Mouse (Mus musculus) v-Abl transformed pro-B cells (cell line): ENCODE measurements around the gene Zfyve19.

Experiments used
- in situ Hi-C, 2 experiments: fragments of 400-800 bp; cut with MboI; formaldehyde crosslinking; loops; one replicate each; pipeline ENCODE4 v1.15.1; 2025; ENCODE audit not compliant: unreplicated experiment in 2 of 2

Gene Zfyve19

DNA sequence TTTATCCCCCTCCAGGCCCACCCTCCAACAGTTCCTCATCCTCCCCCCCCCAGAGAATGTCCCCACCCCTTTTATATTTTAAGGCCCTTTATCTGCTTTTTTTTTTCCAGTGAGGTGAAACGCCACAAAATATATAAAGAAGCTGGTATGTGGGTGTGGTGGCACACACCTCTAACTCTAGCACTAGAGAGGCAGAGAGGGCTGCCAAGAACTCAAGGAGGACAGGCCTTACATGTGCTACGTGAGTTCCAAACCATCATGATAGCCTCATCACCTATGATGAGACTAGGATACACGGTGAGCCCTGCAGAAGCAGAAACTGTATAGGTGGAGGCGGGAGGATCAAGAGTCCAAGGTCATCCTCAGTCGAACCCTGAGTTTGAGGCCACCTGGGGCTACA lies 17.4 kb upstream of the Zfyve19 start:
- in situ Hi-C loops = loop anchor here (5.0 to 25.0 kb wide), 4 partner anchors 304 to 554 kb away; partner anchors contain the start of gene Ccdc9b (in 1 of the 2)

DNA sequence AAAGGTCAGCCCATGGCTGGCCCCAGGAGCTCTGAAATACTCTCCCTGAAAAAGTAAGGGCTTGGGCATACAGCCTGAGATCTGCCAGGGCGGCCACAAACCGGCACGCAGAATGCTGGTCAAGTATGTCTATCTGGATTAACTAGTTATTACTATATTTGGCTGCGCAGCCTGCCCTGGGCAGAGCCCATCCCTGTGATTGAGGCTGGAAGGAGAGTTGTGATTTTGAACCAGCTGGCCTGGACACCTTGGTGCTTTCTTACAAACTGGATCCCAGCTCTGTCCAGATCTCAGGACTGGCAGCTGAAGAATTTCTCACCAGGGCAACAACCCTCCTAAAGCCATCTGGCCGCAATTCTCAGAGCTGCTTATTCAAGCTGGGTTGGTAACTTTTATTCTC lies 14.3 kb upstream of the Zfyve19 start:
- in situ Hi-C loops = loop anchor here (5.0 to 25.0 kb wide), 4 partner anchors 307 to 557 kb away; partner anchors contain the start of gene Ccdc9b (in 1 of the 2)

DNA sequence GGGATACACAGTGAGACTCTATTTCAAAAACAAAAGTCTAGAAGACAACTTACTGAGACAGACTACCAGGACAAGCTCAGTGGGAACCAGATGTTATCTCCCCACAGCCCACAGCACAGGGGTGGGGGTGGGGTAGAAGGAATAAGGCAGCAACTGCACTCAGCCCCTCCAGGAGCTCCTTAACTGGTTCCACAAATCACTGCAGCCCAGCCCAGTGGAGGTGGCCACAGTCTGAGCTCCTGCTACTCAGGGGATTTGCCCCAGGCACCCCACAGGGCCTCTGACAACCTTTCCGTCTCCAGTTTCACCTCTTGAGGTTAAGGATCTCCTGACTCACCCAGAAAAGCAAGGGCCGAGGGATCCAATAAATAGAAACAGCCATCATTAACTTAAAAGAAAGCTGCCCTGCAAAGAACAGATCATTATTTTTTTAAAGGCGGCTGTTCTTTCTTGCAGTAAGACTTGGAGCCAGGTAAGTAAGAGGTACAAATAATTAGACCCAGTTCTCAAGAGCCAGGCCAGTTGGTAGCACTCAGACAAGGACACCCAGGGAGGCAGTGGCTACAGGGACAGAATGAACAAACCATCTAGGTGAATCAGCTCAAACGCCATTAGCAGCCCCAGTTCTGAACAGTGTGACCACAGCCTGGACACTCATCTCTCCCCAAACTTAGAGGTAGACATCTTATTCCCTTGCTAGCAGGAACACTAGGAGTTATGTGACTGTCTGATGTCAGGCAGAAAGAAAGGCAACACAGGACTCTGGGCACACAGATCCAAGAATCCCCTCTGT lies 11.9 kb upstream of the Zfyve19 start:
- in situ Hi-C loops = loop anchor here (5.0 to 25.0 kb wide), 5 partner anchors 154 to 559 kb away; no protein-coding TSS in a partner anchor

DNA sequence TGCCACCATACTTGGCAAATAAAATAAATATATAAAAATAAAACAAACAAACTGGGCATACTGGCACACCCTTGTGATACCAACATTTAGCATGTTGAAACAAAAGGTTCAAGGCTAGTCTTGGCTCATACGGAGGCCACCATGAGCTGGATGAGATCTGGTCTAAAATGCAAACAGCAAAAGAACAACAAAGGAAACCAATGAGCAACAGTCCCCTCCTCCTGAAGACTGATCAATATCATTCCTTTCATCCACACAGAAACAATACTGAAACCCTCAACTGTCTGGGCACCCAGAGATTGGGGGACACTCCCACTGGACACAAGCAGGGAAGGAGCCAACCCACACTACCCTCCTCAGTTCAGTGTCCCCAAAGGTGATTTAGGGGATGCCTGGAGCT lies 10.9 kb upstream of the Zfyve19 start:
- in situ Hi-C loops = loop anchor here (5.0 to 25.0 kb wide), 5 partner anchors 155 to 560 kb away; no protein-coding TSS in a partner anchor

DNA sequence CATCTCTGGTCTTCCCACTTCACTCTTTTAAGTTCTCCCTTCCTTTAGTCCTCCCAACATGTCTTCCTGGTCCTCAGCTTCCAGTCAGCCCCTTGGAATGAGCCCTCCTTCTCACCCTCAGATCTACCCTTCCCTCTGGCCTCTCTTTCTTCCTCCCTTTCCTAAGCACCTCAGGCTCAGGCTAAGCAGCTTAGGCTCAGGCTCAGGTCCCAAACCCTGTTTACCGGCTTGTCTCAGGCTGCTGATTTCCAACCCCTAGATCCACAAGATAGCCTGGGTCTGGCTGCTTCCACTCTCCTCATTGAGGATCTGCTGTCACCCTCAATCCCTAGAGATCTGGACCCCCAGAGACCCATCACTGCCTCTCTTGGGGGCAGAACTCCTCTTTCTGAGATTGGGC lies 10.4 kb upstream of the Zfyve19 start:
- in situ Hi-C loops = loop anchor here (5.0 to 25.0 kb wide), 5 partner anchors 156 to 561 kb away; no protein-coding TSS in a partner anchor

DNA sequence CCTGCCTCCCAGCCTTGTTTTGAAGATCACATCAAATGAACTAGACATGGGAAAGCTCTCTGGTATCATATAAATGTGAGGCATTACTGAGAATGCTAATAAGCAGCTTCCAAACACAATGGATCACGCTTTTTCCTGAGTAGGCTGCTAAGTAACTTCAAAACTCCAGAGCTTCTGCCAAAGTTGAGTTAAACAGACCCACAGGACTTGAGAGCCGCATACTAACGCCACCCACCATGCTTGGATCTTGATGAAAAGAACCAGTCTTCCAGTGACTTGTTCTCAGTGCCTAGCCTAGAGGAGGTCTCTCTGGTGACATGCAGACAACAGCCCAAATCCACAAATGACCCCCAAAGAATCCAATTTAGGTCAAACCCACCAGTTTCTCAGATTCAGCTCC lies 9.5 kb upstream of the Zfyve19 start:
- in situ Hi-C loops = loop anchor here (5.0 to 25.0 kb wide), 5 partner anchors 157 to 562 kb away; no protein-coding TSS in a partner anchor

DNA sequence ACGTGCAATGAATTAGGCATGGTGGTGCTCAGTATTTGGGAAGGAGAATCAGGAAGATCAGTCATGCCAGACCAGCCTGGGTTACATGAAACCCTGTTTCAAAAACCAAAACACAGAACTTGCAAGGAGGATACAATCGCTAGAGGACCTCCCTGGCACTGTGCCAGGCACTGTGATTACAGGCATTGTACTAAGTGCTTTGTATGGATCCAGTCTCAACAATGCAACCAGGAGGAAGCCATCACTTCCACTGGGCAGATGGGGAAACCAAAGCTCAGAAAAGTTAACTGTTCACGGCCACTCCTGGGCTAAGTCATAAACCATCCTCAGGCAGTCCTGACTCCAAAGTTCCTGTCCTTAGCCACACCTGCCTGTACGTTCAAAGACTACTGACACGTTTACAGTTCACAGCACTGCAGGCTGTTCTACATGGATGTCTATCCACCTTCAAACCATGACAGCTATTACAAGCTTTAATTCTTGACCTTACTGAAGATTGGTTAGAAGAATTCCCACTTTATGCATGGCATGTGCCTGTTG lies 5.4 kb upstream of the Zfyve19 start:
- in situ Hi-C loops = no loop called here

DNA sequence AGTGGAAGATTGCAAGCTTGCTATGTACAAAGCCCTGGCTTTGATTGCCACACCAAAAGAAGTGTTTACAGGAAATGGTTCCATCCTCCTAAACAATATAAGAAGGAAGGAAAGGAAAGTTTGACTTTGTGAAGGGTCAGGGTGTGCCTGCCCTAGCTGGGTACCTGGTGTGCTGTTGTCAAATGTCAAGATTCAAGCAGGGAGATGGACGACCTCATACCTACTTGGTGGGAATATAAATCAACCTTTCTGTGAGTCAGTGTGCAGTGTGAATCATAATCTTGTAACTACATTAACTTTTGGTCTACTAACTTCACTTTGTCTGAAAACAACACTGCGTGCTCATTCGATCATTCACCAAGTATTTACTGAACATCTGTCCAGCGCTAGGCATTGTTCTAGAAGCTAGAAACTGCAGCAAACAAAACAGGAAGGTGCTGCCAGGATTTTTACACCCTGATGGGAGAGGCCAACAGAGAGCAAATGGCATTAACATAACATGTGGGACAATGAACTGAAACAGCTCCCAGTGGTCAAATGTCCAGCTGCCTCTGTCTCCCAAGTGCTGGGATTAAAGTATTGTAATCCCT lies 4.5 kb upstream of the Zfyve19 start:
- in situ Hi-C loops = no loop called here

DNA sequence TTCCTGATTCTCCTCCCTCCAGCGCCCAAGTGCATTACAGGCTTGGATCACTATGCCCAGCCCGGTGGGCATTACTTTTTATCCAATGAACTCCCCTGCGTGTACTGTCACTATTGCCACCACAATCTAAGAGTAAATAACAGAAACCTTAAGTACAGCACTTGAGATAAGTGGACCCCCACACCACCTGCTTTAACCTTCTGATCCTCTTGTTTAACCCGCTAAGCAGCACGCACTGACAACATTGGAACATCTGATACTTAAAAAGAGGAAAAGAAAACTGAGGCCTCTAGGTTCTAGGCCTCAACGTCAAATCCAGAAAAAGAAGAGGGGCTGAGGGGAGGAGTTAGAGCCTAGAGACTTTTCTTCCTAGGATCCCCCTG lies 465 bp upstream of the Zfyve19 start:
- in situ Hi-C loops = no loop called here

DNA sequence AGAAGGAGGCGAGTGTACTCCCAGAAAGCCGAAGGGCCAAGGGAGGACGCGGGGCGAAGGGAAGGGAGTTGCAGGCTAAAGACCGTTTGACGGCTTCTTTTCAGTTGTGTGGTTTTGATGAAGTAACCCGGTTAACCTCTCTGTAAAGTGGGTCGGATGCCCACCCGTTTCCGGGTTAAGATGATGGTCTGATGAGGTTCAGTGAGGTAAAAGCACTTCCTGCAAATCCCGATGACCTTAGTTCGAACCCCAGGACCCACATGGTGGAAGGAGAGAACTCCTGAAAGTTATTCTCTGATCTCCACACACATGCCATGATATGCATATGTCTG lies 725 bp downstream of the Zfyve19 start:
- in situ Hi-C loops = no loop called here

DNA sequence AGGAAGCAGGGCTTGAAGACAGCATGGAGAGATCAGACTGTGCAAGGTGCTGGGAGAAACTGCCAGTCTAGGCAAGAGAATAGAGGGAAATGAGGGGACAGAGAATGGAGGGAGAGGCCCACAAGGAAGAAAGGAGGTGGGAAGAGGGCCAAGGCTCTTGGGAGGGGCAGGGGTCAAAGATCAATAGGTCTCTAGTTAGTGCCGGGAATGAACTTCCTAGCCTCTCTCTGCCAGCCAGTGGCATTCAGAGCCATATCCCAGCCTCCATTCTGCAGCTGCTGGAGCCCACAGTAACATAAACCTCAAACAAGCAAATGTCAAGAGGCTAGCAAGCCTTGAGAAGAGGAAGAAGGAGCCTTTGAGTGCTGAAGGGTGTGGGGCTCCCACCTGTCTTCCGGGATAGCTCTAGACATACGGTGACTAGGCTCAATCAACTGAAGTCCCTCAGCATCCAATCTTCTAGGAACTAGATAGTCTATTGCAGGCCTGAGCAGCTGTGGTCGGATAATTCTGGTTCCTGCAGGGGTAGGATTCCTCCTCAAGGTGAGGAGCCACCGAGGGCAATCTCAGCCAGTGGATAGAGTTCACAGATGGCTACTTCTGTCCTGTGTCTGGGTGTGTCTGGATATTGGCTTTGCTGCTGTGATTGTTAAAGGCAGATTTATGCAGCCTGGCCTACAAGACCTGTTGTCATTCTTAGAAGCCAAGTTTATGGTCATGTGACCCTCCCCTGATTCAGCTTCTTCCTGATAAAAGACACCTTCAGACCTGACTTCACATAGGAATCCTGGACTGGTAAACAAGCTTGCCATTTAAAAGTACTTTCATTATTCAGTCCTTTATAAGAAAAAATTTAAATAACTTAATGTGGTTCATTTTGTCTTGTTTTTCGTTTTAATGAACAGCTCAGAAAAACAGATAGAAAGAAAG lies 21.6 kb downstream of the Zfyve19 start, which contains the start of gene Ppp1r14d:
Gene Ppp1r14d, minus strand, starts transcription at position 132 of the 930 bp plus-strand sequence.
- in situ Hi-C loops = no loop called here

DNA sequence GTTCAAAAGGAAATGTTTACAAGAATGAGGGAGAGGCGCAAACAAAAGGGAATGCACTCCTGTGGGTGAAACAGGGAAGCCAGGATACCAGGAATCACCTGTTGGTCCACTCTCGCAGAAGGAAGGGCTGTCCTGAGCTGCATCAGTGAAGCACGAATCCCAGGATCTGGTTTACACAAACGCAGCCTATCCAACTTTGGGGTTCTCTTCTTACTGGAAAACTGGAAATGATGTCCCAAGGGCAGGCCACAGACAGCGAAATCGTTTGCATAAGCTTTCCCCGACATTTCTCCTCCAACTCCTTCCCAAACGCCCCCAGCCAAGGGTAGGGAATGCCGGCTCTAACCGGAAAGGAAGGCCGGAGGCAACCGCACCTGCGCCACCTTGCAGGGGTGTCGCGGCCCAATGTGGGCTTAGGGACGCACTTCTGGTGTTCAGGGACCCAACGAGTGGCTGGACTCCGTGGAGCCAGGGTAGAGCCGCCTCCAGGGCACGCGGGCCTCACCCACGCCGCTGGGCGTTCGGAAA lies 28.3 kb downstream of the Zfyve19 start:
- in situ Hi-C loops = no loop called here

DNA sequence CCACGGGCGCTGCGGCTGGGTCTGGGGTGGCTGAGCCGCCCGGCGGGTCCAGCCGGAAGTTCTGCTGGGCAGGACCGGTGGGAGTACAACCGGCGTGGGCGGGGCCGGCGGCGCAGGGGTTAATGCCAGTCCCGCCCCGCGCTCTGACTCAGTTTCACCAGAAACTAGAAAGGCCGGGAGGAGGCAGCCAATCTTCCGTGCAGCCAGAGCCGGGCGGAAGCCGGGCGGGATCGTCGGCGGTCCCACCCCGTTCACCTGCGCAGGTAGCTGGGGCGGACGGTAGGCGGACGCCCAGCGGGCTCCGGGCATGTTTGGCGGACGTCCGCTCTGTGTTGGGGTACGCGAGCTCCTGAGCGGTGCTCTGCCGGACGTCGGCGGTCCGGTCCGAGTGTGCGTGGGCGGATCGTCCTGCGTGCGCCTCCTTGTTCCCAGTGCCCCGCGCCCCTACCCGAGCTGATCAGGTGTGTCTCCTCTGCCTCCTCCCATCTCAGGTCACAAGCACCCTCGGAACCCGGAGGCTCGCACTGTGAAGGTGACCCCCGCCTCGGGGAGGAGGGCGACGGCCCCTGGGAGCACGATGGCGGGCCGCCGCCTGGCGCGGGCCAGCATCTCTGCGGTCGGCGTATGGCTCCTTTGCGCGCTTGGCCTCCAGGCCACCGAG lies 28.9 kb downstream of the Zfyve19 start, which contains the start of gene Spint1:
Gene Spint1, plus strand, starts transcription at position 153 of the 661 bp plus-strand sequence.
- in situ Hi-C loops = no loop called here

DNA sequence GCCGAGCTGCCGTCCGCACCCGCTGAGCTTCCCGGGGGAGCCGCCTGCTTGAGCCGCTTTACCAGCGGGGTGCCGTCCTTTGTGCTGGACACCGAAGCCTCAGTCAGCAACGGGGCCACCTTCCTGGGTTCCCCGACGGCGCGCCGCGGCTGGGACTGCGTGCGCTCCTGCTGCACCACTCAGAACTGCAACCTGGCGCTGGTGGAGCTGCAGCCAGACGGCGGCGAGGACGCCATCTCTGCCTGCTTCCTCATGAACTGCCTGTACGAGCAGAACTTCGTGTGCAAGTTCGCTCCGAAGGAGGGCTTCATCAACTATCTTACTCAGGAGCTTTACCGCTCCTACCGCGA lies 29.4 kb downstream of the Zfyve19 start:
- in situ Hi-C loops = no loop called here

DNA sequence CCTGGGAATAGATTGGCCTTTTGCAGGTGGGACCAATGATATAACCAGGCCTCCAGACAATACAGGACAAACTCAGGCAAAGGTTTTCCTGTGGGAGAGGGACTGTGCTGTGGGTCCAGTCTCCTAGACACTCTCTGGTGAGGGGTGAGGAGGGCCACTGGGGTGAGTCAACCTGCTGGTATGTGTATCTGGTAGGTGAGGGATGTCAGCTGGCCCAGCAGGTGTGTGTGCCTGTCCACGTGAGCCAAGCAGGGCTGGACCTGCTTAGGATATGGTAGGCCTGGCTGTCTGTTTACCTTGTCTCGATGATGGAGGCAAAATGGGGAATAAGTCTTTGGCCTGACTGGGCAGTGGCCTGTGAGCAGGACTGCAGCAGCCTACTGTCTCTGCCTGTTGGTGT lies 30.3 kb downstream of the Zfyve19 start:
- in situ Hi-C loops = no loop called here

DNA sequence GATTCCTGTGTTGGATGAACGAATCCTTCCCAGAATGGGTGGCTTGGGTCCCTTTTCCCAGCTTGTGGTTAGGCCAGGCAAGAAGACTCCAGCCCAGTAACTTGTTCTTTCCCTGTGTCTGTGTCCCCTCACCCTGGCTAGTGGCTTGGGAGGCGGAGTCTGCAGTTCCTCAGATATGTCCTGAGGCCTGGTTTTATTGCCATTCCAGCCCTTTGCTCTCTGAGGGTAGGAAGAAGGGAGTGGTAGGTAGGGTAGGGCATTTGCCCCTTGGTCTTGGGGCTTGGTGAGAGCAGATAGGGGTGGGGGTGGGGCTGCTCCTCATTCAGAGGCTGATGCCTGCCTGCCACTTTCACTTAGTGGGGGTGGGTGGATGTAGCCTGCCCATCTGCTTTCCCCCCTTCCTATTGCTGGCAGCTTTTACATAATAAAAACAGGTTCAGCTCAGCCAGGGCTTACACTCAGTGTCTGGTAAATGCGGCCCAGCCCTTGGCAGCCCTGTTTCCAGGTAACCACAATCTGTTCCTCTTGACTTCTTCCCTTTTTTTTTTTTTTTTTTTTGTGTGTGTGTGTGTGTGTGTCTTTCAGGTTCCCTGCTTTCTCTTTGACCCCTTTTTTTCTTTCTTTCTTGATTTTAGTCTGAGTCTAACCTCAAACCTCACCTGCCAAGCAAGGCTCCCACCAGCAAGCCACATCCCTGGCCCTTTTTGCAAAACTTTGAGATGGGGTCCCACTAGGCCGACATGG lies 31.8 kb downstream of the Zfyve19 start:
- in situ Hi-C loops = no loop called here

DNA sequence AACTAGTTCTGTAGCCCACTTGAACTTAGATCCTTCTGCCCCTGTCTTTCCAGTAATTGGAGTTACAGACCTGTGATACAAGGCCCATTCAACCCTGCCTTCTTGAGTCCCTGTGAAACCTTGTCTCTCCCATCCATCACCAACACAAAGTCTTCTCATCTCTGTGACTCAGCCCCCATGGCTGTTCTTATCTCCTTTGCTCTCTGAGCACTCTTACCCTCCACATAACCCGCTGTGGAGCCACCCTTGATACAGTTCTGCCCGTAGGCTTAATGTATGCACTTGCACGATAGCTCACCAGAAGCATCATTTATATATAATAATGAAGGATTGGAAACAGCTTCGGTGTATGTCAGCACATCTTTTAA lies 32.4 kb downstream of the Zfyve19 start:
- in situ Hi-C loops = no loop called here

DNA sequence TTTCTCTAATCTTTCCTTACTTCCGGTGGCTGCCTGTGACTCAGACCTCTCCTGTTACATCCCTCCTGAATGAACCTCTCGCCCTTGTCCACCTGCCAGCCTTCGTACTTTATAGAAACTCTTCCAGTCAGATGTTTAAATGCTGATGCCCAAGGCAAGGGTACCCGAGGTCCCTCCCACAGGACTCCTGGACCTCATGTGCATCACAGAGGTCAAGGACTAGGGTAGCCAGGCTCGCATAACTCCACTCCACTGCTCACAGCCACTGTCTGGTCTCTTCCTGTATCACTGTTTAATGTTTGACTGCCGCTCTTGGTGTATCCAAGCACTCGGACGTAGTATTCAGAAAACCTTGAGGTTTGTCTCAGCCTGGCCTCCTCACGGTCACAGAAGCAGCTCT lies 34.1 kb downstream of the Zfyve19 start:
- in situ Hi-C loops = no loop called here

DNA sequence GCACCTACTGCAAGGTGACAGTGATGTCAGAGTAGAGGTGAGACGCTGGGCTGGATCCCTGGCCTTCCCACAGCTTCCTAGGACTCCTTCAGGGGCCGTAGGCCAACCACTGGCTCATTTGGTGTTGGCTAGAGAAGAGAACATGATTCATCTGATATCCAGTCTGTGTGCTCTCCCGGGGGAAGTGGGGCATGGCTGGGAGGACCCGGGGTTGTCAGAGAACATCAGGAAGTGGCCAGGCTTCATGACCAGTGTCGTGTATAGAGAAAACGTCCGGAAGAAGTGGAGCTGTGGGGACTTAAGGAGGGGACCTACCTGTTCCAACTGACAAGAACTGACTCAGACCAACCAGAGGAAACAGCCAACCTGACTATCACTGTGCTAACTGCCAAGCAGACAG lies 36.8 kb downstream of the Zfyve19 start:
- in situ Hi-C loops = no loop called here
